Mouse (Mus musculus): ENCODE results near the gene AC140267.1. TPM values are rescaled to one million over a fixed set of nuclear protein-coding genes. Genes with fewer than 3 reads are reported as not detected.

AC140267.1 gene
- 10 to 100 TPM; 18.7 to 25.4 TPM for total RNA-seq (2021)
- long read RNA-seq, experiment 1, result 0 reads
- long read RNA-seq, experiment 2, result 0 reads

- intact Hi-C loops (cut with DNase I), result no loop called here
- no peak for DNase-seq (ENCODE audit: low spot score in 2 of 2)
Measured at GRCm38 (mm10) chr15:80235535-80235934, at the start of gene AC140267.1. AC140267.1 (plus strand) TSS chr15:80235835.

- intact Hi-C loops (cut with DNase I), result no loop called here
Measured at GRCm38 (mm10) chr15:80188927-80189326, 46.7 kb upstream of the AC140267.1 start.

GRCm38 (mm10) chr15:80190075-80190474, 45.6 kb upstream of the AC140267.1 start:
- intact Hi-C loops (cut with DNase I), result no loop called here
- DNase-seq (ENCODE audit: low spot score in 2 of 2), result no peak

More at GRCm38 (mm10) chr15:80188927-80189326, 46.7 kb upstream of the AC140267.1 start:
- DNase-seq (ENCODE audit: low spot score in 2 of 2), result no peak

GRCm38 (mm10) chr15:80191585-80192245, 43.9 kb upstream of the AC140267.1 start:
- intact Hi-C loops (cut with DNase I), result no loop called here
- DNase-seq (ENCODE audit: low spot score in 2 of 2), result no peak

- DNase-seq (ENCODE audit: low spot score in 2 of 2), result no peak
- intact Hi-C loops (cut with DNase I), result no loop called here
Measured at GRCm38 (mm10) chr15:80192246-80192585, 43.4 kb upstream of the AC140267.1 start.

GRCm38 (mm10) chr15:80192847-80193246, 42.8 kb upstream of the AC140267.1 start:
- no peak for DNase-seq (ENCODE audit: low spot score in 2 of 2)
- intact Hi-C loops (cut with DNase I), result no loop called here

- no peak for DNase-seq (ENCODE audit: low spot score in 2 of 2)
- intact Hi-C loops (cut with DNase I), result no loop called here
Measured at GRCm38 (mm10) chr15:80199556-80199955, 36.1 kb upstream of the AC140267.1 start.

GRCm38 (mm10) chr15:80202111-80202775, 33.4 kb upstream of the AC140267.1 start:
- intact Hi-C loops (cut with DNase I), result no loop called here
- peak; percentile 47 to 55 for DNase-seq (ENCODE audit: low spot score in 2 of 2)

- no peak for DNase-seq (ENCODE audit: low spot score in 2 of 2)
- intact Hi-C loops (cut with DNase I), result no loop called here
Measured at GRCm38 (mm10) chr15:80203406-80203805, 32.2 kb upstream of the AC140267.1 start.

- intact Hi-C loops (cut with DNase I), result no loop called here
- DNase-seq (ENCODE audit: low spot score in 2 of 2), result no peak
Measured at GRCm38 (mm10) chr15:80206057-80206565, 29.5 kb upstream of the AC140267.1 start.

- no peak for DNase-seq (ENCODE audit: low spot score in 2 of 2)
- intact Hi-C loops (cut with DNase I), result no loop called here
Measured at GRCm38 (mm10) chr15:80208446-80208845, 27.2 kb upstream of the AC140267.1 start.

- no peak for DNase-seq (ENCODE audit: low spot score in 2 of 2)
- intact Hi-C loops (cut with DNase I), result no loop called here
Measured at GRCm38 (mm10) chr15:80213688-80214087, 21.9 kb upstream of the AC140267.1 start.

- intact Hi-C loops (cut with DNase I), result loop anchor here (5.0 kb wide), 1 partner anchor 39 kb away; no protein-coding TSS in a partner anchor
- DNase-seq (ENCODE audit: low spot score in 2 of 2), result peak; percentile 33 to 53
Measured at GRCm38 (mm10) chr15:80215716-80216479, 19.7 kb upstream of the AC140267.1 start.

GRCm38 (mm10) chr15:80216480-80216820, 19.2 kb upstream of the AC140267.1 start:
- intact Hi-C loops (cut with DNase I), result loop anchor here (5.0 kb wide), 1 partner anchor 39 kb away; no protein-coding TSS in a partner anchor
- no peak for DNase-seq (ENCODE audit: low spot score in 2 of 2)

- no peak for DNase-seq (ENCODE audit: low spot score in 2 of 2)
- intact Hi-C loops (cut with DNase I), result loop anchor here (5.0 kb wide), 1 partner anchor 40 kb away; no protein-coding TSS in a partner anchor
Measured at GRCm38 (mm10) chr15:80217476-80217875, 18.2 kb upstream of the AC140267.1 start.

- DNase-seq (ENCODE audit: low spot score in 2 of 2), result no peak
- intact Hi-C loops (cut with DNase I), result loop anchor here (5.0 kb wide), 1 partner anchor 42 kb away; no protein-coding TSS in a partner anchor
Measured at GRCm38 (mm10) chr15:80219211-80219610, 16.4 kb upstream of the AC140267.1 start.

GRCm38 (mm10) chr15:80219705-80220657, 15.7 kb upstream of the AC140267.1 start:
- intact Hi-C loops (cut with DNase I), result loop anchor here (5.0 kb wide), 1 partner anchor 43 kb away; no protein-coding TSS in a partner anchor
- no peak for DNase-seq (ENCODE audit: low spot score in 2 of 2)

GRCm38 (mm10) chr15:80221031-80221430, 14.6 kb upstream of the AC140267.1 start:
- intact Hi-C loops (cut with DNase I), result no loop called here
- DNase-seq (ENCODE audit: low spot score in 2 of 2), result no peak

GRCm38 (mm10) chr15:80223751-80224150, 11.9 kb upstream of the AC140267.1 start:
- intact Hi-C loops (cut with DNase I), result no loop called here
- DNase-seq (ENCODE audit: low spot score in 2 of 2), result no peak
